Mouse (Mus musculus) liver, embryonic 16.5 days (tissue): ENCODE results near the gene Zfp747. TPM values are rescaled to one million over a fixed set of nuclear protein-coding genes. Genes with fewer than 3 reads are reported as not detected.
"Not testable (repeated sequence)": the region's sequence is repeated elsewhere in the genome, so short reads cannot be mapped to it uniquely, and the experiment has no call there.

Experiments
- ATAC-seq: fragments of 200-750 bp; cut with Nextera tagmentation; 2 replicates; pipeline ENCODE4 v1.8.0; 2017; ENCODE audit warnings: low read depth, mild to moderate bottlenecking, moderate number of reproducible peaks, moderate library complexity
- H3K27ac ChIP-seq: fragments of 300-500 bp; sonication (generic); 2 replicates; pipeline ENCODE4 v1.5.1; 2014; ENCODE audit warnings: mild to moderate bottlenecking, low read length
- H3K27me3 ChIP-seq: fragments of 300-500 bp; sonication (generic); 2 replicates; pipeline ENCODE4 v1.6.1; 2014; ENCODE audit warnings: low read depth, low read length, mixed read lengths; ENCODE audit not compliant: control insufficient read depth, insufficient read depth
- H3K36me3 ChIP-seq: fragments of 300-500 bp; sonication (generic); 2 replicates; pipeline ENCODE4 v1.6.1; 2014; ENCODE audit warnings: mild to moderate bottlenecking; ENCODE audit not compliant: control insufficient read depth, insufficient read depth
- H3K4me1 ChIP-seq: fragments of 300-500 bp; sonication (generic); 2 replicates; pipeline ENCODE4 v1.6.1; 2014; ENCODE audit warnings: low read depth, low read length, mixed read lengths; ENCODE audit not compliant: control insufficient read depth
- H3K4me2 ChIP-seq: fragments of 300-500 bp; sonication (generic); 2 replicates; pipeline ENCODE4 v1.6.1; 2014; ENCODE audit warnings: low read depth, low read length, mixed read lengths
- H3K4me3 ChIP-seq: fragments of 300-500 bp; sonication (generic); 2 replicates; pipeline ENCODE4 v1.5.1; 2014; ENCODE audit warnings: low read depth, mild to moderate bottlenecking, low read length
- H3K9ac ChIP-seq: fragments of 300-500 bp; sonication (generic); 2 replicates; pipeline ENCODE4 v1.6.1; 2014; ENCODE audit warnings: low read depth, low read length
- H3K9me3 ChIP-seq: fragments of 300-500 bp; sonication (generic); replicated peaks from 2 replicates; pipeline ENCODE4 v1.6.1; 2016; ENCODE audit warnings: low read length; ENCODE audit not compliant: control insufficient read depth
- whole genome bisulfite sequencing: fragments of 180-500 bp; shearing (Covaris S2); extraction: QIAGEN DNeasy Blood & Tissue Kit; methylation state at CpG from one replicate; pipeline ENCODE4 v1.1.7; 2014; ENCODE audit not compliant: insufficient replicate concordance; 5-methylcytosine and 5-hydroxymethylcytosine counted together
- polyA plus RNA-seq: library from polyadenylated mRNA; unstranded; fragments of >200 nt; fragmentation: Nextera tagmentation; extraction: Ambion mirVana; gene quantifications from 2 replicates; pipeline ENCODE4 v1.2.1, GENCODE M21; 2015

The Zfp747 gene
- polyA plus RNA-seq, result 1.7 and 2.0 TPM in 2 replicates

- Histone ChIP-seq H3K27ac (peak within 1 kb of the TSS; percentile 77), H3K9ac (peak within 1 kb of the TSS; percentile 86), H3K4me1 (peaks cover 14% of the 10 kb centered on the region), H3K4me3 (peak within 1 kb of the TSS; percentile 83), H3K4me2 (peak within 1 kb of the TSS; percentile 85)
- not testable (repeated sequence) for H3K36me3 ChIP-seq, H3K27me3 ChIP-seq, H3K9me3 ChIP-seq
- ATAC-seq, result peak; percentile 98
- WGBS, result under 1% methylated on average over 49 of the region's 49 CpGs
These were observed at the start of gene Zfp747 for GRCm38 (mm10) chr7:127375271-127376245. Zfp747 (minus strand) TSS chr7:127376050.

GRCm38 (mm10) chr7:127425291-127425690 lies 49.4 kb upstream of the Zfp747 start:
- Histone ChIP-seq H3K36me3 (no peaks in the 10 kb centered on the region), H3K9me3 (no peaks in the 10 kb centered on the region), H3K9ac (no peak overlapping the region), H3K27ac (no peak overlapping the region), H3K4me3 (no peak overlapping the region), H3K4me2 (no peak overlapping the region), H3K4me1 (peaks cover 13% of the 10 kb centered on the region), H3K27me3 (no peaks in the 10 kb centered on the region; the same call in 1 of the 2 replicates)
- 84% methylated on average over 3 of the region's 3 CpGs for WGBS
- no peak for ATAC-seq

GRCm38 (mm10) chr7:127422247-127422646 lies 46.4 kb upstream of the Zfp747 start:
- peak overlapping the region; percentile 72 for H3K4me2 ChIP-seq
- H3K9me3 ChIP-seq, result no peaks in the 10 kb centered on the region
- H3K27ac ChIP-seq, result no peak overlapping the region
- 1% methylated on average over 15 of the region's 15 CpGs for WGBS
- H3K27me3 ChIP-seq, result no peaks in the 10 kb centered on the region; the same call in 1 of the 2 replicates
- peaks cover 3% of the 10 kb centered on the region; the same call in 1 of the 2 replicates for H3K36me3 ChIP-seq
- H3K4me3 ChIP-seq, result peak overlapping the region; percentile 84
- peak; percentile 57 for ATAC-seq
- peaks cover 13% of the 10 kb centered on the region for H3K4me1 ChIP-seq
- H3K9ac ChIP-seq, result peak overlapping the region; percentile 86

- Histone ChIP-seq H3K27ac (peak within 1 kb of the TSS; percentile 57), H3K4me2 (peak within 1 kb of the TSS; percentile 72), H3K9me3 (no peaks in the 10 kb centered on the region), H3K4me1 (peaks cover 13% of the 10 kb centered on the region), H3K36me3 (peaks cover 3% of the 10 kb centered on the region; the same call in 1 of the 2 replicates), H3K9ac (peak within 1 kb of the TSS; percentile 86), H3K4me3 (peak within 1 kb of the TSS; percentile 84), H3K27me3 (no peaks in the 10 kb centered on the region; the same call in 1 of the 2 replicates)
- WGBS, result 2% methylated on average over 48 of the region's 48 CpGs
- ATAC-seq, result peak; percentile 94
These were observed 45.7 kb upstream of the Zfp747 start, which contains the start of gene Zfp688 for GRCm38 (mm10) chr7:127421388-127422191. Zfp688 (minus strand) TSS chr7:127422068.

- WGBS, result 43% methylated on average over 2 of the region's 2 CpGs
- H3K9ac ChIP-seq, result no peak overlapping the region
- H3K27me3 ChIP-seq, result no peaks in the 10 kb centered on the region
- ATAC-seq, result no peak
- H3K36me3 ChIP-seq, result no peaks in the 10 kb centered on the region
- no peaks in the 10 kb centered on the region; the same call in 1 of the 2 replicates for H3K4me1 ChIP-seq
- H3K4me3 ChIP-seq, result no peak overlapping the region
- no peak overlapping the region for H3K27ac ChIP-seq
- no peak overlapping the region for H3K4me2 ChIP-seq
- no peaks in the 10 kb centered on the region for H3K9me3 ChIP-seq
These were observed 35.6 kb upstream of the Zfp747 start for GRCm38 (mm10) chr7:127411418-127411817.

GRCm38 (mm10) chr7:127406002-127406987 lies 30.4 kb upstream of the Zfp747 start, which contains the start of gene Zfp764:
Zfp764 (minus strand) TSS chr7:127406822.
- WGBS, result 3% methylated on average over 38 of the region's 40 CpGs

GRCm38 (mm10) chr7:127404101-127404500 lies 28.3 kb upstream of the Zfp747 start:
- not testable (repeated sequence) for H3K36me3 ChIP-seq, H3K9ac ChIP-seq, H3K27me3 ChIP-seq, H3K4me3 ChIP-seq, H3K9me3 ChIP-seq, H3K4me2 ChIP-seq, ATAC-seq, H3K4me1 ChIP-seq, H3K27ac ChIP-seq
- WGBS, result 82% methylated on average over 6 of the region's 6 CpGs

More at GRCm38 (mm10) chr7:127406002-127406987, 30.4 kb upstream of the Zfp747 start, which contains the start of gene Zfp764:
- not testable (repeated sequence) for H3K4me1 ChIP-seq, H3K36me3 ChIP-seq, H3K27me3 ChIP-seq, H3K9me3 ChIP-seq, H3K27ac ChIP-seq
- H3K4me2 ChIP-seq, result peak within 1 kb of the TSS; percentile 84
- peak within 1 kb of the TSS; percentile 64 for H3K9ac ChIP-seq
- peak; percentile 80 for ATAC-seq
- H3K4me3 ChIP-seq, result peak within 1 kb of the TSS; percentile 65

GRCm38 (mm10) chr7:127402980-127403379 lies 27.1 kb upstream of the Zfp747 start:
- Histone ChIP-seq H3K36me3 (no peaks in the 10 kb centered on the region), H3K4me2 (no peak overlapping the region), H3K9ac (no peak overlapping the region), H3K27me3 (no peaks in the 10 kb centered on the region), H3K4me3 (no peak overlapping the region), H3K27ac (no peak overlapping the region), H3K9me3 (no peaks in the 10 kb centered on the region), H3K4me1 (peaks cover 2% of the 10 kb centered on the region; the same call in 1 of the 2 replicates)
- ATAC-seq, result no peak
- WGBS, result 42% methylated on average over 2 of the region's 2 CpGs
